Mouse (Mus musculus) central nervous system, embryonic 11.5 days (tissue): ENCODE data around the gene Grifin. TPM values are rescaled to one million over a fixed set of nuclear protein-coding genes. Genes with fewer than 3 reads are reported as not detected.

ENCODE experiments used
- polyA plus RNA-seq: library from polyadenylated mRNA; depleted of rRNA; stranded (reverse); fragments of >200 nt; gene quantifications from 2 replicates; pipeline ENCODE4 v1.2.3, GENCODE M21; 2012; rRNA removed

Grifin gene
- 0.24 and 0.31 TPM in 2 replicates for polyA plus RNA-seq

GRCm38 (mm10) chr5:140564896-140565295, at the start of gene Grifin:
Gene Grifin (minus strand): TSS chr5:140565071.

GRCm38 (mm10) chr5:140607001-140607835, 42.3 kb upstream of the Grifin start, which contains the start of gene Lfng:
Gene Lfng (plus strand): TSS chr5:140607320.

Other genes starting within 250 kb of the Grifin start
- 31.4 and 36.9 TPM in 2 replicates for gene Mad1l1, start 243.5 kb downstream of the Grifin start, polyA plus RNA-seq
- gene Nudt1, start 243.4 kb downstream of the Grifin start, polyA plus RNA-seq = 41.5 and 71.6 TPM in 2 replicates
- gene Mrm2, start 233.2 kb downstream of the Grifin start, polyA plus RNA-seq = 14.0 and 19.0 TPM in 2 replicates
- gene Snx8, start 175.8 kb downstream of the Grifin start, polyA plus RNA-seq = 20.9 and 23.3 TPM in 2 replicates
- gene Eif3b, start 145.7 kb downstream of the Grifin start, polyA plus RNA-seq = 149 and 191 TPM in 2 replicates
- 0.14 and 0.20 TPM in 2 replicates for gene Gm4869, start 119.4 kb downstream of the Grifin start, polyA plus RNA-seq
- 7.0 and 8.9 TPM in 2 replicates for gene Chst12, start 59.5 kb downstream of the Grifin start, polyA plus RNA-seq
- 53.1 and 54.0 TPM in 2 replicates for gene Lfng, start 42.2 kb upstream of the Grifin start, polyA plus RNA-seq
- gene Ttyh3, start 84.0 kb upstream of the Grifin start, polyA plus RNA-seq = 121 and 127 TPM in 2 replicates
- gene Iqce, start 137.3 kb upstream of the Grifin start, polyA plus RNA-seq = 31.4 and 34.4 TPM in 2 replicates
- 18.4 and 19.4 TPM in 2 replicates for gene Brat1, start 139.9 kb upstream of the Grifin start, polyA plus RNA-seq
- 0.73 and 0.89 TPM in 2 replicates for gene Amz1, start 159.1 kb upstream of the Grifin start, polyA plus RNA-seq